Mouse (Mus musculus): ENCODE measurements around the gene Lasp1. TPM values are rescaled to one million over a fixed set of nuclear protein-coding genes. Genes with fewer than 3 reads are reported as not detected.

The Lasp1 gene
- total and polyA plus RNA-seq, 3 experiments: 12.5 to 45.4 (median 18.6) TPM

DNA sequence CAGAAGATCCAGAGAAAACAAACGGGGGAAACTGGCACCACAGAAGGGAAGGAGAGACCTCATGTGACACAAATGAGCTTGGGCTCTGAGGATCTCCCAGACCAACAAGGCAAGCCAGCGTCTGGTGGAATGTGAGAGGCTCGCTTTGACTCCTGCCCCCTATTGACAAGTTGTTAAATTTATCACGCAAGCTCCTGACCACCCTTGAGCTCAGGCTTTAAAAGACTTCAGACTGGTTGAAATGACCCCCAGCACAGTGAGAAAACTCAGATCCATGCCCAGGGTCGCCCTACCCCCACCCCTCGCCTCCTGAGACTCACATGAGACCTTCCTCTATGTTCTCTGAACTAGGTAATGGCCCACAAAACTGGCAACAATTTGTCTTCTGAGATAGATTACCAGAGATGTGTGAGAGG is 41.7 kb downstream of the Lasp1 start, which contains the start of gene B230217C12Rik (continued):
- TF ChIP-seq POLR2AphosphoS2 (IDR thresholded peaks at IDR 0.05; ENCODE audit: low read depth, low read length) (no peak), MAFK (IDR thresholded peaks at IDR 0.05; ENCODE audit: insufficient replicate concordance, low read length) (no peak), GABPA (IDR thresholded peaks at IDR 0.05; ENCODE audit: insufficient replicate concordance, low read depth, low read length) (no peak), MAX (IDR thresholded peaks at IDR 0.05; ENCODE audit: low read length) (peak; percentile 21; the same call in 1 of the 2 replicates)

DNA sequence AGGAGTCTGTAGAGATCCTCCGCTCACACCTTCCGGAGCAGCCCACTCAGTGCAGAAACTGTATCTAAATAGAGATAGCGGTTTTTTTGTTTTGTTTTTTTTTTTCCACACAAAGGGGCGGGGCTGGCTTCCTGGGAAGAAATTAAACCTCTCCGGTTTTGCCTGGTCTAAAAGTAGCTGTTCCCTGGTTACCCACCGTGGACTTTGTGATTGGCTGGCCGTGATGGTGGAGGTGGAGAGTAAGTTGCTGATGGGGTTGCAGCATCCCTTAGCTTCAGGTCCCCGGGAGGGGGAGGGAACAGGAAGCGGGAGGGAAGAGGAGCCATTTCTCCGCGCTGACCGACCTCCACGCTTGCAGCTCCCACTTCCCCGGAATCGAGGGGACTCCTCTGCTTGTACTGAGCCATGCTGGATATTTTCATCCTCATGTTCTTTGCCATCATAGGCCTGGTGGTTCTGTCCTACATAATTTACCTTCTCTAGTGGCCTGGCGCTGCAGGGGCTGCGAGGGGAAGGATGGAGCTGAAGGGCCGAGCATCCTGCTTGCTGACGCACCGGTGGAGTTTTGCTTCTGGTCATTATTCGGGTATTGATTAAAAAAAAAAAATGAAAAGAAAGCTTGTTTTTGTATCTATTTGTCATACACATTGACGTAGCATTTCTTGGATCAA is 42.3 kb downstream of the Lasp1 start:
- no peaks in the 10 kb centered on the region for H3K27me3 ChIP-seq (replicated peaks)
- peaks cover 6 to 41% of the 10 kb centered on the region in 2 experiments for H3K4me1 ChIP-seq (ENCODE audit: control insufficient read depth in 1 of 2, insufficient read depth in 2 of 2)
- peak overlapping the region; percentile 82 for H3K9ac ChIP-seq (ENCODE audit: insufficient read depth, low read depth)
- in situ Hi-C loops (cut with MboI; ENCODE audit: low pct_ligation_motif_present, low pct_unique_long_range_greater_than_20kb, low sequenced_read_pairs) (loop anchor here (5.0 kb wide), 1 partner anchor 44 kb away; the partner anchor contains the start of gene Lasp1), dilution Hi-C loops (cut with MboI; ENCODE audit: extremely low pct_ligation_motif_present, extremely low pct_unique_long_range_greater_than_20kb, low sequenced_read_pairs) (no loop called here)
- DNase-seq (ENCODE audit: extremely low read depth): peak; percentile 97
- no peaks in the 10 kb centered on the region for H3K79me2 ChIP-seq (replicated peaks; ENCODE audit: control insufficient read depth, extremely low read depth, insufficient read depth, poor library complexity, severe bottlenecking)
- H3K36me3 ChIP-seq (replicated peaks in 1 of 2; ENCODE audit: control insufficient read depth in 1 of 2, insufficient read depth in 1 of 2, low read length in 1 of 2): peaks cover 4 to 37% of the 10 kb centered on the region in 2 experiments
- no peaks in the 10 kb centered on the region for H3K9me3 ChIP-seq (replicated peaks; ENCODE audit: low read length)
- peak overlapping the region; percentile 53 for H3K4me2 ChIP-seq (ENCODE audit: insufficient read depth, low read depth, poor library complexity, severe bottlenecking)
- H3K4me3 ChIP-seq (replicated peaks in 1 of 3; ENCODE audit: low read depth in 2 of 3, low read length in 2 of 3, poor library complexity in 1 of 3): peak overlapping the region; percentile 54 to 71 (median 68)
- no peak overlapping the region for H3K27ac ChIP-seq (ENCODE audit: insufficient read depth, low read depth)
- TF ChIP-seq JUN (IDR thresholded peaks at IDR 0.05; ENCODE audit: insufficient read depth, low read depth, low read length) (no peak), UBTF (IDR thresholded peaks at IDR 0.05; ENCODE audit: low read depth, low read length) (no peak), EP300 (IDR thresholded peaks at IDR 0.05; ENCODE audit: low read length) (peak; percentile 69; the same call in 1 of the 2 replicates), SMC3 (IDR thresholded peaks at IDR 0.05; ENCODE audit: low read depth, low read length) (peak; percentile 6; the same call in 1 of the 2 replicates), ZC3H11A (IDR thresholded peaks at IDR 0.05; ENCODE audit: low read depth, low read length) (no peak), RAD21 (IDR thresholded peaks at IDR 0.05; ENCODE audit: low read depth, low read length) (no peak; the same call in 1 of the 2 replicates), GABPA (IDR thresholded peaks at IDR 0.05; ENCODE audit: insufficient replicate concordance, low read depth, low read length) (no peak; the same call in 1 of the 2 replicates), MXI1 (IDR thresholded peaks at IDR 0.05; ENCODE audit: low read depth, low read length) (peak; percentile 53; the same call in 1 of the 2 replicates), USF2 (conservative IDR thresholded peaks at IDR 0.05; ENCODE audit: low read depth, low read length) (no peak), ETS1 (conservative IDR thresholded peaks at IDR 0.05; ENCODE audit: low read depth, low read length) (peak; percentile 59), NRF1 (IDR thresholded peaks at IDR 0.05; ENCODE audit: low read depth, low read length) (peak; percentile 48), CTCF (conservative IDR thresholded peaks at IDR 0.05 in 1 of 2, IDR thresholded peaks at IDR 0.05 in 1 of 2; ENCODE audit: low read depth in 2 of 2, low read length in 2 of 2) (0 out of 4 replicates have a peak, but pooled peaks of 1 of the 2 experiments have one; percentile 7), IRF4 (IDR thresholded peaks at IDR 0.05; ENCODE audit: low read depth, low read length) (peak; percentile 55), NELFE (IDR thresholded peaks at IDR 0.05; ENCODE audit: low read depth, low read length) (peak; percentile 94), KAT2A (IDR thresholded peaks at IDR 0.05; ENCODE audit: insufficient replicate concordance, low read length) (peak; percentile 50; the same call in 1 of the 2 replicates), MAX (IDR thresholded peaks at IDR 0.05; ENCODE audit: low read length) (peak; percentile 84), POLR2A (IDR thresholded peaks at IDR 0.05; ENCODE audit: low read depth, low read length) (peak; percentile 94), PAX5 (IDR thresholded peaks at IDR 0.05; ENCODE audit: low read length) (no peak), ZKSCAN1 (IDR thresholded peaks at IDR 0.05; ENCODE audit: borderline replicate concordance, low read depth, low read length) (no peak; the same call in 1 of the 2 replicates), USF1 (IDR thresholded peaks at IDR 0.05; ENCODE audit: low read depth, low read length) (no peak), HCFC1 (IDR thresholded peaks at IDR 0.05; ENCODE audit: low read depth, low read length) (peak; percentile 68), MYC (IDR thresholded peaks at IDR 0.05; ENCODE audit: low read depth, low read length) (peak; percentile 86), TCF12 (IDR thresholded peaks at IDR 0.05; ENCODE audit: low read depth, low read length) (peak; percentile 82), RCOR1 (conservative IDR thresholded peaks at IDR 0.05; ENCODE audit: low read depth, low read length) (peak; percentile 92), POLR2AphosphoS2 (IDR thresholded peaks at IDR 0.05; ENCODE audit: low read depth, low read length) (peak; percentile 78; the same call in 1 of the 2 replicates), BHLHE40 (IDR thresholded peaks at IDR 0.05; ENCODE audit: low read depth, low read length) (peak; percentile 36; the same call in 1 of the 2 replicates), E2F4 (IDR thresholded peaks at IDR 0.05; ENCODE audit: insufficient replicate concordance, low read depth, low read length) (0 out of 2 replicates have a peak, but pooled peaks have one; percentile 12), ZMIZ1 (IDR thresholded peaks at IDR 0.05; ENCODE audit: low read depth, low read length) (peak; percentile 87), MAFK (IDR thresholded peaks at IDR 0.05; ENCODE audit: insufficient replicate concordance, low read length) (peak; percentile 38; the same call in 1 of the 2 replicates), JUND (conservative IDR thresholded peaks at IDR 0.05; ENCODE audit: low read depth, low read length) (0 out of 2 replicates have a peak, but pooled peaks have one; percentile 42), SIN3A (IDR thresholded peaks at IDR 0.05; ENCODE audit: low read length) (peak; percentile 84), CHD2 (IDR thresholded peaks at IDR 0.05; ENCODE audit: low read length) (peak; percentile 80), ZNF384 (IDR thresholded peaks at IDR 0.05; ENCODE audit: low read depth, low read length) (peak; percentile 92), ELF1 (IDR thresholded peaks at IDR 0.05; ENCODE audit: low read depth, low read length) (peak; percentile 88)

All from CH12.LX (cell line).